Mouse (Mus musculus): Measurements from ENCODE around the gene Glp1r. TPM values are rescaled to one million over a fixed set of nuclear protein-coding genes. Genes with fewer than 3 reads are reported as not detected.

Gene Glp1r
- total RNA-seq, 2 experiments from 2014 or later = not detected

Small RNAs within 50 kb of the gene (microRNA-seq; reads per million reads assigned to microRNA genes)
- gene Gm24026 (ENCODE audit: borderline replicate concordance in 2 of 2) = 0 reads per million in 2 experiments

Other genes with a start within 250 kb of the Glp1r start
- not detected for gene Umodl1, start 52.8 kb downstream of the Glp1r start, total RNA-seq (2021)
- 1 to 10 TPM; 1.8 to 2.9 TPM for gene Abcg1, start 155.9 kb downstream of the Glp1r start, total RNA-seq (2021)
- not detected for gene Tff3, start 227.8 kb downstream of the Glp1r start, total RNA-seq (2021)
- gene Tff2, start 242.5 kb downstream of the Glp1r start, total RNA-seq (2021) = not detected

All from gastrocnemius, postnatal 25 days (tissue).